8 mouse cellular contexts compared by ENCODE assay signal in genomic region chr19:55537691-55538090, GRCm38 (mm10).
DNase-seq lines count a peak whose midpoint lies in the region; ATAC-seq and TF ChIP-seq lines count a peak whose summit lies in the region.

No protein-coding gene starts in this region.

- H3K36me3 ChIP-seq in limb, embryonic 14.5 days (ENCODE audit: control insufficient read depth, insufficient read depth, low read length), result no peaks in the 10 kb centered on the region
- no peaks in the 10 kb centered on the region for H3K36me3 ChIP-seq in thymus, adult 2 months (ENCODE audit: control insufficient read depth, insufficient read depth, low read length)

- H3K4me1 ChIP-seq in cerebellum, adult 2 months (ENCODE audit: control insufficient read depth, insufficient read depth, low read length), result no peaks in the 10 kb centered on the region; the same call in 1 of the 2 replicates
- no peaks in the 10 kb centered on the region; the same call in 1 of the 2 replicates for H3K4me1 ChIP-seq in limb, embryonic 14.5 days (ENCODE audit: control insufficient read depth, insufficient read depth, low read length)
- H3K4me1 ChIP-seq in thymus, adult 2 months (replicated peaks; ENCODE audit: control insufficient read depth, insufficient read depth, low read length), result peaks cover 30% of the 10 kb centered on the region

- no peak overlapping the region for H3K9ac ChIP-seq in limb, embryonic 14.5 days (ENCODE audit: low read depth, low read length, severe bottlenecking)

- ATAC-seq in granulocyte monocyte progenitor cell, adult 5-6 weeks (replicated peaks; ENCODE audit: poor library complexity, severe bottlenecking), result peak; percentile 44
- ATAC-seq in limb, embryonic 14.5 days (ENCODE audit: low FRiP score, low read depth), result peak; percentile 50; the same call in 1 of the 2 replicates

- no peak for DNase-seq in cerebellum, adult 2 months
- no peak for DNase-seq in cerebellum, adult 9-11 months
- DNase-seq in right cerebral cortex, postnatal 14 days, result peak; percentile 50
- DNase-seq in right cerebral cortex, adult 18-20 months, result no peak
- DNase-seq in limb, embryonic 14.5 days (ENCODE audit: low spot score), result peak; percentile 66
- DNase-seq in thymus, adult 2 months, result peak; percentile 65
- DNase-seq in left cerebral cortex, postnatal 25 days (ENCODE audit: low spot score in 2 of 2), result no peak

- 41% methylated on average over 6 of the region's 6 CpGs for WGBS in cerebellum, adult 2 months
- WGBS in limb, embryonic 14.5 days, result 37% methylated on average over 6 of the region's 6 CpGs
- 60% methylated on average over 6 of the region's 6 CpGs for WGBS in thymus, adult 2 months

- H3K4me2 ChIP-seq in limb, embryonic 14.5 days (replicated peaks; ENCODE audit: low read depth, low read length, severe bottlenecking), result no peak overlapping the region

- TF ChIP-seq POLR2A in cerebellum, adult 2 months (IDR thresholded peaks at IDR 0.05; ENCODE audit: borderline replicate concordance, insufficient read depth, low read length), result no peak
- TF ChIP-seq POLR2A in limb, embryonic 14.5 days (IDR thresholded peaks at IDR 0.05; ENCODE audit: borderline replicate concordance, extremely low read depth, insufficient read depth, insufficient read length), result no peak
- no peak for TF ChIP-seq POLR2A in thymus, adult 2 months (IDR thresholded peaks at IDR 0.05; ENCODE audit: control insufficient read depth, extremely low read depth, insufficient read depth, low read length, poor library complexity)

- no peaks in the 10 kb centered on the region for H3K27me3 ChIP-seq in cerebellum, adult 2 months (ENCODE audit: control insufficient read depth, insufficient read depth, low read length)
- no peaks in the 10 kb centered on the region for H3K27me3 ChIP-seq in limb, embryonic 14.5 days (ENCODE audit: control insufficient read depth, insufficient read depth, low read length)
- no peaks in the 10 kb centered on the region for H3K27me3 ChIP-seq in thymus, adult 2 months (ENCODE audit: control insufficient read depth, insufficient read depth, low read length)

- H3K4me3 ChIP-seq in cerebellum, adult 2 months (replicated peaks; ENCODE audit: insufficient read depth, low read depth, low read length), result no peak overlapping the region
- no peak overlapping the region for H3K4me3 ChIP-seq in limb, embryonic 14.5 days (replicated peaks; ENCODE audit: low read length)
- H3K4me3 ChIP-seq in thymus, adult 2 months (ENCODE audit: control insufficient read depth, insufficient read depth, low read length), result no peak overlapping the region

- peak; percentile 43 for TF ChIP-seq CTCF in cerebellum, adult 2 months (IDR thresholded peaks at IDR 0.05; ENCODE audit: borderline replicate concordance, insufficient read depth, low read depth, low read length)
- TF ChIP-seq CTCF in thymus, adult 2 months (IDR thresholded peaks at IDR 0.05; ENCODE audit: borderline replicate concordance, control insufficient read depth, extremely low read depth, insufficient read depth, low read length, poor library complexity), result peak; percentile 68; the same call in 1 of the 2 replicates

- H3K9me3 ChIP-seq in limb, embryonic 14.5 days (ENCODE audit: control insufficient read depth, low read length), result no peaks in the 10 kb centered on the region

- intact Hi-C loops in left cerebral cortex, postnatal 25 days (cut with DNase I), result no loop called here

- no peak overlapping the region for H3K27ac ChIP-seq in cerebellum, adult 2 months (ENCODE audit: insufficient read depth, low read length)
- H3K27ac ChIP-seq in limb, embryonic 14.5 days (replicated peaks; ENCODE audit: low read depth, low read length), result no peak overlapping the region
- H3K27ac ChIP-seq in thymus, adult 2 months (ENCODE audit: control insufficient read depth, insufficient read depth, low read length), result no peak overlapping the region

Comparison
In these comparisons a context has a peak if more than half of its experiments do, and no peak if none do; other contexts are left out.
1. DNase-seq: peak in right cerebral cortex, postnatal 14 days (single experiment), limb, embryonic 14.5 days (single experiment) and thymus, adult 2 months (single experiment); none in cerebellum, adult 2 months (0 of 2), cerebellum, adult 9-11 months (single experiment), right cerebral cortex, adult 18-20 months (single experiment) and left cerebral cortex, postnatal 25 days (0 of 2).